Mouse (Mus musculus) limb, embryonic 14.5 days (tissue): ENCODE measurements at regions not wholly inside any gene's neighbourhood (a gene's known extent, or its start where the extent isn't known, plus 50 kb on each side); places are given as distances from the start of the nearest gene placed in this dataset.

Experiments used
- ATAC-seq: fragments of 200-750 bp; cut with Nextera tagmentation; 2 replicates; pipeline ENCODE4 v1.8.0; 2017; ENCODE audit warnings: low read depth, moderate number of reproducible peaks, moderate TSS enrichment; ENCODE audit not compliant: low FRiP score
- DNase-seq: peaks from one replicate; pipeline ENCODE4 v3.0.0-alpha.2; 2015; ENCODE audit warnings: low spot score
- H3K27ac ChIP-seq: fragments of 300-500 bp; sonication (generic); replicated peaks from 2 replicates; pipeline ENCODE4 v1.5.1; 2014; ENCODE audit warnings: low read depth, mild to moderate bottlenecking, low read length, moderate library complexity, mixed read lengths
- H3K27me3 ChIP-seq: fragments of 300-500 bp; sonication (generic); 2 replicates; pipeline ENCODE4 v1.6.1; 2014; ENCODE audit warnings: low read length, mixed read lengths; ENCODE audit not compliant: control insufficient read depth, insufficient read depth
- H3K36me3 ChIP-seq: fragments of 300-500 bp; sonication (generic); 2 replicates; pipeline ENCODE4 v1.6.1; 2014; ENCODE audit warnings: mild to moderate bottlenecking, low read length, moderate library complexity, mixed read lengths; ENCODE audit not compliant: control insufficient read depth, insufficient read depth
- H3K4me1 ChIP-seq: fragments of 300-500 bp; sonication (generic); 2 replicates; pipeline ENCODE4 v1.6.1; 2014; ENCODE audit warnings: antibody characterized with exemption, low read length, mixed read lengths; ENCODE audit not compliant: control insufficient read depth, insufficient read depth
- H3K4me2 ChIP-seq: fragments of 300-500 bp; sonication (generic); replicated peaks from 2 replicates; pipeline ENCODE4 v1.6.1; 2014; ENCODE audit warnings: low read depth, mild to moderate bottlenecking, low read length, moderate library complexity; ENCODE audit not compliant: severe bottlenecking
- H3K4me3 ChIP-seq: fragments of 300-500 bp; sonication (generic); replicated peaks from 2 replicates; pipeline ENCODE4 v1.5.1; 2014; ENCODE audit warnings: low read length
- H3K9ac ChIP-seq: fragments of 300-500 bp; sonication (generic); 2 replicates; pipeline ENCODE4 v1.6.1; 2014; ENCODE audit warnings: mild to moderate bottlenecking, low read depth, low read length, moderate library complexity; ENCODE audit not compliant: severe bottlenecking
- H3K9me3 ChIP-seq: fragments of 300-500 bp; sonication (generic); 2 replicates; pipeline ENCODE4 v1.6.1; 2016; ENCODE audit warnings: low read length; ENCODE audit not compliant: control insufficient read depth
- POLR2A ChIP-seq: fragments of 200-500 bp; IDR thresholded peaks from 2 replicates; pipeline ENCODE4 v1.8.0; 2012; ENCODE audit warnings: inconsistent platforms, mild to moderate bottlenecking, moderate library complexity, borderline replicate concordance; ENCODE audit not compliant: insufficient read depth, insufficient read length; ENCODE audit errors: extremely low read depth
- WGBS: fragments of 180-500 bp; shearing (Covaris S2); extraction: QIAGEN DNeasy Blood & Tissue Kit; methylation state at CpG from one replicate; pipeline ENCODE4 v1.1.7; 2014; 5-methylcytosine and 5-hydroxymethylcytosine counted together

DNA sequence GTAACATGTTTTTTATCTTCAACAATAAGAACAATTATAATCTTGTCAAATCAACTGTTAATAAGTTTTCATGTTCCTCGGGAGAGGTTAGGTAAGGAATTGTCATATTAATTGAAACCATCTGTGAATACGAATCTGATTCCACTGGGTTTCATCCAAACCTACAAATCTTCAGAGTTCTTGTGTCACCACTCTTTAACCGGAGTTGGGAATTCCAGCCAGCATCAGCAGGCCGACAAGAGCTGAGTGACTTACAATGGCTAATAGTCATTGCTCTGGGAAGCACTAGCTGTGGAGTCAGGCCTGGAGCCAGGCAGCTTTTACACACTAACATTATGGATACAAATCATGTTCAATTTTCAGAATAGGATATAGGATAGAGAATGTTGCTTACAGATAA, 273.3 kb downstream of the Isl1 start:
- 59% methylated on average over 4 of the region's 4 CpGs for WGBS
- H3K27me3 ChIP-seq = no peaks in the 10 kb centered on the region
- no peak overlapping the region for H3K9ac ChIP-seq
- TF ChIP-seq POLR2A = no peak
- no peak overlapping the region for H3K4me3 ChIP-seq
- no peak overlapping the region for H3K4me2 ChIP-seq
- H3K9me3 ChIP-seq = no peaks in the 10 kb centered on the region
- no peak overlapping the region for H3K27ac ChIP-seq
- no peaks in the 10 kb centered on the region for H3K36me3 ChIP-seq
- no peaks in the 10 kb centered on the region for H3K4me1 ChIP-seq
- ATAC-seq = no peak
- DNase-seq = no peak

DNA sequence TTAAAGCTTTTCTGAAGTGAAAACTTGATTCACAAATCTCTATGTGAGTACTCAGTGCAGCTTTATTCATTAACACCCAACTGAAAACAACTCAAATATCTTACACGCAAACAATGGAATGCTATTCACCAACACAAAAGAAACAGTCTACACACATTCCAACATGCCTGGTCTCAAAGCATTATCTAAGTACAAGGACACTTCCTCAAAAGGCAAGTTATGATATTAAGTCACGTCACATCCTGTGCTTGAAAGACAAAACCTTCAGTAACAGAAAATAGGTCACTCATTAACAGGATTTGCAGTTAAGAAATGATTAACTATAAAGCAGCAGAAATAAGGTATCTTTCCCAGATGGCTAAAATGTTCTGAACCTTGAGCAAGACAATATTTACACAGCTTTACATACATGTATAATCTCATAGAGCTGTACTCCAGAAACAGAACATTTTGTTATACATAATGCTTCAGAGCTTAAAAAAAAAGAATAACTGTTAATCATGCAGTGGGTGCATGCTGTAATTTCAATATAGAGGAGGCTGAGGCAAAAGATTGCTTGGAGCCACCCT, 279.3 kb downstream of the Isl1 start:
- no peaks in the 10 kb centered on the region for H3K4me1 ChIP-seq
- WGBS = 89% methylated on average over 2 of the region's 2 CpGs
- no peak overlapping the region for H3K4me3 ChIP-seq
- H3K36me3 ChIP-seq = no peaks in the 10 kb centered on the region
- no peak overlapping the region for H3K27ac ChIP-seq
- DNase-seq (no peak), ATAC-seq (no peak)
- no peak for TF ChIP-seq POLR2A
- no peaks in the 10 kb centered on the region for H3K9me3 ChIP-seq
- H3K27me3 ChIP-seq = no peaks in the 10 kb centered on the region
- H3K4me2 ChIP-seq = no peak overlapping the region
- H3K9ac ChIP-seq = no peak overlapping the region

DNA sequence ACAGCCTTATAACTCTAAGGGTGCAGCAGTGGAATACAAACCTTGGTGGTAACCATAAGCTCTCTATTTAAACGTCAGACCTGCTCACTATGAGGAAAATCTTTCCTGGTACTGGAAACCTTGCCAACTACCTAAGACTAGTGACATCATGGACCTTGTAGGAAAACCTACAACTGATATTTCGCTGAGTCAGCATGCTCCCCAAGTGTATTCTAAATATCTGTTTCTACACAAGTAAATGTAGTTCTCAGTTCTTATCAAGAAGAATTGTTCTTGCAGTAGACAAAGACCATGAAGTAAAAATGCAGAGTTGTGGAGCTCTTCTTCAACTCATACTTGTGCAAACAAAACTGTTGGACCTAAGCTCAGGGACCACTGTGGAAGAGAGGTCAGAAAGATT, 280.9 kb downstream of the Isl1 start:
- Histone ChIP-seq H3K27ac (no peak overlapping the region), H3K36me3 (no peaks in the 10 kb centered on the region), H3K27me3 (no peaks in the 10 kb centered on the region), H3K4me2 (no peak overlapping the region), H3K4me3 (no peak overlapping the region), H3K4me1 (no peaks in the 10 kb centered on the region), H3K9me3 (no peaks in the 10 kb centered on the region), H3K9ac (no peak overlapping the region)
- TF ChIP-seq POLR2A = no peak
- ATAC-seq (no peak), DNase-seq (no peak)
- WGBS = 86% methylated on average over 2 of the region's 2 CpGs

- no peak for TF ChIP-seq POLR2A
- no peaks in the 10 kb centered on the region for H3K9me3 ChIP-seq
Observed at GRCm38 (mm10) chr13:116027147-116027546, 282.3 kb downstream of the Isl1 start.

DNA sequence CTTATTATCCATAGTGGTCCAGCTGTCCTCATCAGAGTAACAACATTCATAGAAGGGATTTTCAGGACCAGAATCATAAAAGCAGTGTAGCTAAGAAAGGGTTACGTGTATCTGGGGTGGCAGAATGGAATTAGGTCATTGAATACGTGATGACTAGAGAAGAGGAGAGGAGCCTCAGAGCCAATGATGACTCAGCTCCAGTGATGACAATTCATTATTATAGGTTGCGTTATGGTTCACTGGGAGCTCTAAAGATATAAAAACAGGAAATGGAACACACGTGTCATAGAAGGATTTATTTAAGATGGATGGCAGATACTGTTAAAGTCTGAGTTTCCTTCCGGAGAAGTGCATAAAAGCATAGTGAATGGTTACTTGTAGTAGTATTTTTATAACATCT, 291.6 kb downstream of the Isl1 start:
- H3K36me3 ChIP-seq = no peaks in the 10 kb centered on the region
- no peak overlapping the region for H3K4me3 ChIP-seq
- no peaks in the 10 kb centered on the region for H3K4me1 ChIP-seq
- DNase-seq (no peak), ATAC-seq (no peak)
- H3K27me3 ChIP-seq = no peaks in the 10 kb centered on the region
- H3K9me3 ChIP-seq = no peaks in the 10 kb centered on the region
- WGBS = 56% methylated on average over 5 of the region's 5 CpGs
- H3K9ac ChIP-seq = no peak overlapping the region
- no peak for TF ChIP-seq POLR2A
- no peak overlapping the region for H3K27ac ChIP-seq
- H3K4me2 ChIP-seq = no peak overlapping the region

More at GRCm38 (mm10) chr13:116027147-116027546, 282.3 kb downstream of the Isl1 start:
- no peak for ATAC-seq
- Histone ChIP-seq H3K4me1 (no peaks in the 10 kb centered on the region), H3K4me3 (no peak overlapping the region), H3K9ac (no peak overlapping the region), H3K4me2 (no peak overlapping the region), H3K36me3 (no peaks in the 10 kb centered on the region), H3K27ac (no peak overlapping the region), H3K27me3 (no peaks in the 10 kb centered on the region)
- no peak for DNase-seq
- 78% methylated on average over 2 of the region's 2 CpGs for WGBS

GRCm38 (mm10) chr13:116003733-116004132, 305.8 kb downstream of the Isl1 start:
- no peak for ATAC-seq
- no peak overlapping the region for H3K4me2 ChIP-seq
- no peaks in the 10 kb centered on the region for H3K4me1 ChIP-seq
- no peaks in the 10 kb centered on the region for H3K36me3 ChIP-seq
- no peak for TF ChIP-seq POLR2A
- WGBS = 73% methylated on average over 1 of the region's 1 CpGs
- no peaks in the 10 kb centered on the region for H3K9me3 ChIP-seq
- no peak overlapping the region for H3K9ac ChIP-seq
- H3K27me3 ChIP-seq = no peaks in the 10 kb centered on the region
- no peak for DNase-seq
- no peak overlapping the region for H3K27ac ChIP-seq
- H3K4me3 ChIP-seq = no peak overlapping the region
